Mouse (Mus musculus): ENCODE data around the gene Pank2.
"Not testable (repeated sequence)": the region's sequence is repeated elsewhere in the genome, so short reads cannot be mapped to it uniquely, and the experiment has no call there.

Gene Pank2

GRCm38 (mm10) chr2:131321192-131321591 lies 58.9 kb downstream of the Pank2 start:
- DNase-seq (ENCODE audit: low read depth, low spot score), result not testable (repeated sequence)

GRCm38 (mm10) chr2:131323675-131324074 lies 61.4 kb downstream of the Pank2 start:
- no peak for DNase-seq (ENCODE audit: low read depth, low spot score)

- DNase-seq (ENCODE audit: low read depth, low spot score), result no peak
These were observed 63.7 kb downstream of the Pank2 start for GRCm38 (mm10) chr2:131326044-131326443.

- no peak for DNase-seq (ENCODE audit: low read depth, low spot score)
These were observed 66.7 kb downstream of the Pank2 start for GRCm38 (mm10) chr2:131328981-131329380.

GRCm38 (mm10) chr2:131330548-131330947 lies 68.3 kb downstream of the Pank2 start:
- DNase-seq (ENCODE audit: low read depth, low spot score), result no peak

- DNase-seq (ENCODE audit: low read depth, low spot score), result no peak
These were observed 75.3 kb downstream of the Pank2 start for GRCm38 (mm10) chr2:131337602-131338001.

- no peak for DNase-seq (ENCODE audit: low read depth, low spot score)
These were observed 82.2 kb downstream of the Pank2 start for GRCm38 (mm10) chr2:131344449-131344848.

- DNase-seq (ENCODE audit: low read depth, low spot score), result no peak
These were observed 83.3 kb downstream of the Pank2 start for GRCm38 (mm10) chr2:131345556-131345955.

Data from mesoderm, embryonic 11.5 days (tissue).